Mouse (Mus musculus): ENCODE measurements at regions not wholly inside any gene's neighbourhood (a gene's known extent, or its start where the extent isn't known, plus 50 kb on each side); places are given as distances from the start of the nearest gene placed in this dataset.

GRCm38 (mm10) chr10:91714648-91715047, 533.5 kb upstream of the Tmpo start:
- no peak for TF ChIP-seq CTCF (IDR thresholded peaks at IDR 0.05; ENCODE audit: insufficient read depth, low read length)
- TF ChIP-seq POLR2A (IDR thresholded peaks at IDR 0.05; ENCODE audit: borderline replicate concordance, extremely low read depth, low read depth, low read length) = no peak

All from lung, adult 2 months (tissue).